Mouse (Mus musculus) adrenal gland, postnatal 10 days (tissue): ENCODE measurements around the gene Zbtb42. TPM values are rescaled to one million over a fixed set of nuclear protein-coding genes. Genes with fewer than 3 reads are reported as not detected.

Source experiments
- DNase-seq: peaks from one replicate; pipeline ENCODE4 v3.0.0; 2021; ENCODE audit warnings: mixed read lengths
- long read RNA-seq, 2 experiments: library from polyadenylated mRNA; stranded (forward); transcript quantifications; one replicate each; pipeline ENCODE4 v2.0.0; 2021
- total RNA-seq, 2 experiments: library from RNA; stranded (reverse); gene quantifications; 2 replicates each; pipeline ENCODE4 v1.2.3; 2021

Zbtb42 gene
- total RNA-seq, result 1 to 10 TPM; 3.9 to 5.5 TPM
- long read RNA-seq, experiment 1, partial matches to known transcripts, result 0 of 2 reads
- long read RNA-seq, experiment 1, other reads (novel, unspliced or antisense), result 2 of 2 reads
- long read RNA-seq, experiment 2, partial matches to known transcripts, result 0 of 5 reads
- long read RNA-seq, experiment 2, other reads (novel, unspliced or antisense), result 3 of 5 reads

- peak; percentile 78 for DNase-seq
Observed at GRCm38 (mm10) chr12:112678555-112679026, at the start of gene Zbtb42. Gene Zbtb42, plus strand, starts transcription at chr12:112678828.

- DNase-seq, result peak; percentile 79
Observed at GRCm38 (mm10) chr12:112628928-112629721, 49.5 kb upstream of the Zbtb42 start.

- no peak for DNase-seq
Observed at GRCm38 (mm10) chr12:112630029-112630428, 48.6 kb upstream of the Zbtb42 start.

DNA sequence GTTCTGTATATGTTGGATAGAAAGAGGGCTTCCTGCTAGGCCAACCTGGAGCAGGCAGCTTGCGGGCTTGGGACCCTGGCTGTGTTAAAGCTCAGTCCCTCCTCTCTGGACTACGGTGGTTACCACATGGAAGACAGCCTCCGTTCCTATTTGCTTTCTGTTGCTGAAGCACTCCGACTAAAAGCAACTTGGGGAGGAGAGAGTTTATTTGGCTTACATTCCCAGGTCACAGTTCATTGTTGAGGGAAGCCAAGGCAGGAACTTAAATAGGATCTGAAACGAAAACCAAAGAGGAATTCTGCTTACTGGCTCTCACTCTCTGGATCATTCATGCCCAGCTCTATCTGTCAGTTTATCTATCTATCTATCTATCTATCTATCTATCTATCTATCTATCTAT, 47.8 kb upstream of the Zbtb42 start:
- DNase-seq, result no peak

GRCm38 (mm10) chr12:112631472-112631871, 47.2 kb upstream of the Zbtb42 start:
- DNase-seq, result no peak

GRCm38 (mm10) chr12:112632084-112632777, 46.4 kb upstream of the Zbtb42 start:
- no peak for DNase-seq

GRCm38 (mm10) chr12:112632907-112633306, 45.7 kb upstream of the Zbtb42 start:
- DNase-seq, result no peak

GRCm38 (mm10) chr12:112633686-112634085, 44.9 kb upstream of the Zbtb42 start:
- no peak for DNase-seq

DNA sequence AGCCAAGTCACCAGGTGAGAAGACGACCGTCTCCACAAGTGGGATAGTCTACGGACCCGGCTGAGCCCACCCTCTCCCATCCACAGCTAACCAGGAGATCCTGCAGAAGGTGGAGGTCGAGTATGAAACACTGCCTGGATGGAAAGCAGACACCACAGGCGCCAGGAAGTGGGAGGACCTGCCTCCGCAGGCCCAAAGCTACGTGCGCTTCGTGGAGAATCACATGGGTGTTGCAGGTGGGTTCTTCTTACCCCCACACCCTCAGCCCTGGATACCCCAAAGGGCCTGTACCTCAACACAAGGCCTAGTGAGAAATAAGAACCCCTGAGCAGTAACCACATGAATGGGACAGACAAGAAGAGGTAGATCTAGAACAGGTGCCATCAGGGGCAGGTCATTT, 39.1 kb upstream of the Zbtb42 start:
- no peak for DNase-seq

DNA sequence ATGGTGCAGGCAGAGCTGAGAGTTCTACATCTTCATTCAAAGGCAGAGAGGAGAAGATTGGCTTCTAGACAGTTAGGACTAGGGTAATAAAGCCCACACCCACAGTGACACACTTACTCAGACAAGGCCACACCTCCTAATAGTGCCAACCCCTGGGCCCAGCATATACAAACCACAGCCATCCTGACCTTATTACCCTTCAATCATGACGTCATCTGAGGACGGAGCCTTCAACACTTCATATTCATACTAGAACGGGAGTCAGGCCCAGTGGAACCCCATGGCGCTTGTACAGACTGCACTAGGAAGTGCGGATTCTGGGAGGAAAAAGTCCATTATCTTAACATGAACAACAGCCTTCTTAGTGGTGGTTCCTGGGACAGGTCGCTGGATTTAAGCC, 35.5 kb upstream of the Zbtb42 start:
- DNase-seq, result no peak

DNA sequence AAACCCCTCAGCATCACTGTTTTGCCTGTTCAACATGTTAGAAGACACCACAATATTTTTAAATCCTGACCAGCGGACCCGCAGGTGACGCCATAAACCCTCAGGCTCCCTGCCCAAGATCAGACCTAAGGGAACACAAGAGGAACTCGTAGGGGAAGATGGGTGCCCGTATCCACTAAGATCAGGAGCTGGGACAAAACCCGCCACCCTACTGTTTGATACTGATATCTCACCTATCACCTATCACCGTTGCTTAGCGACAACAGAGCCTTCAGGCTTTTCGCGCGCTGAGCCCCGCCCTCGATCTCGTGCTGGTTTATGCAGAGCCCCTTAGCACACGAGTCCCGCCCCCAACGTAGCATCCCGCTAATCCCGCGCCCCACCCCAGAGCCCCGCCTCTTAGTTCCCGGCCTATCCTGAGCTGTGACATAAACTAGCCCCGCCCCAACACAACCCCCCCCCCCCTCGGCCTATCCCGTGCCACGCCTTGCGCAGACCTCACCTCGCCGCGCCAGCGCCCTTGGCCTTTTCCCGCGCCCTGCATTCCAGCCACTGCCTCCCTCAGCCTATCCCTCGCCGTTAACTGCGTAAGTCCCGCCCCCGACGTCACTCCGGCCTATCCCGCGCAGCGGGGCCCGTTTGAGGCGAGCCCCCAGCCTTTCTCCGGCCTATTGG, 34.3 kb upstream of the Zbtb42 start, which contains the start of gene Siva1:
Gene Siva1 (plus strand): TSS at position 500 of the 675 bp plus-strand sequence.
- DNase-seq, result peak; percentile 100

GRCm38 (mm10) chr12:112644855-112645506, 33.6 kb upstream of the Zbtb42 start:
- DNase-seq, result no peak

DNA sequence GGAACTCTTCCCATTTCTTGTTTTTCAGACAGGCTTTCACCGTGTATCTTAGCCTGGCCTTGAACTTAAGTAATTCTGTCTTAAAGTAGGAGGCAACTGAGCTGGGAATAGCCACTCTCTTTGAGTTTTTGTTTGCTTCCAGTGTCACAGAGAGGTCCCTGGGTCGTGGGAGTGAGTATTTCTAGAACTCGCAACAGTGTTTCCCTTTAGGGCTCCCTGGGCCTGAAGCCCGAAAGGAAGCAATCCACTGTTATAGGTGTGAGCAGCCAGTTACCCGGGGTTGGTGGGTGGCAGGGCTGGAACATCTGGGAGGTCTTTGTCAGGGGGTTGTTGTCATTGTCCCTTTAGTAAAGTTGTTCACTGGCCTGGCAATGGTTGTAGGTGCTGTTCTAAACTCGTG, 32.5 kb upstream of the Zbtb42 start:
- DNase-seq, result no peak

DNA sequence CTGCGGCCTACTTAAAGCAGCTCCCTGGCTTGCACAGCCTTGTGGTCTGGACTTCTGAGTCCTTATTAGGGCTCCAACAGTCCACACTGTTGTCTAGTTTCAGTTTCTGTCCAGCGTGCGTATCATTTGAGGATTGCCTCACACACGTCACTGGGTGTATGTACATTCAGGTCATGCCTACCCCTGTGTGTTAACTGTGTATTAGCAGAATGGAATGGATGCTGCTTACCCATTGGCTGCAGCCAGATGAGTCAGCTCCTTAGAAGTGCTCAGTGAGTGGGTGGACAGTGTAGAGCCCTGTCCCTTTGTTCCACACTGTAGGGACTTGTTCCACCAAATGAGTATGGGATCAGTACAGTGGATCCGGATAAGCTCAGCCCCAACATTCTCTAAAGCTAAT, 30.5 kb upstream of the Zbtb42 start:
- no peak for DNase-seq

- no peak for DNase-seq
Observed at GRCm38 (mm10) chr12:112651778-112652439, 26.7 kb upstream of the Zbtb42 start.

- DNase-seq, result peak; percentile 92
Observed at GRCm38 (mm10) chr12:112653157-112653824, 25.3 kb upstream of the Zbtb42 start.

DNA sequence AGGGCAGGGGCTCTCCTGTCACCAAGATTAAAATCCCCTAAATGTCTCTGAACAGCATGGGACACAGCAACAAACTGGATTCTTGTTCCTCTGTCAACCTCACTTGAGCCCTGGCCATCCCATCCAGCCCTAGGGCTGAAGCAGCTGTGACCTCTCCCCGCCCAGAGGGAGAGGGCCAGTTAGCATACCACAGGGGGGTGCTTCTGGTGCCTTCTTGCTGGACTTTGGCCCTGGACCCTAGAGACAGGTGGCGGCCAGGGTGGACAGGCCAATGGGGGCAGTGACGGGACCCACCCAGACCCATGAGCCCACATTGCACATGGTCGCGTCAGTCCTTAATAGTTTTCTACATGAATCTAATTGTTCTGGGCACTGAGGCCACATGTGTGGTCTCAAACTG, 24.6 kb upstream of the Zbtb42 start:
- no peak for DNase-seq

DNA sequence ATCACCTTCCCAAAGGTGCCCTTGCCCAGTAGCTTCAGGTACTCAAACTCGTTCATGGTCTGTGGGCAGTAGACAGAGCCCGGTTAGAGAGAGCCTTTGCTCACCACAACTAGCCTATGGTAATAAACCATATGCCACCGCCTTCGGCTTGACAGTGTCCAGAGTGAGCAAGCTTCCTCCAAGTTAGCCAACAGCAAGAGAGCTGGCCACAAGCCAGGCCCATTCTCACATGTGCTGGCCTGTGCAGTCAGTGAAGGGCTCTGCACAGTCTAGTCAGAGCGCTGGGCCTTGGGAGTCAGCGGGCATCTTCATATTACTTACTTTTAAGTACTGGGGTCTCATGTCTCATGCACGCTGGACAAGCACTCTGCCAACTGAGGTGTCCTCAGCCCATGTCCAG, 20.0 kb upstream of the Zbtb42 start:
- DNase-seq, result peak; percentile 73

GRCm38 (mm10) chr12:112659109-112659508, 19.5 kb upstream of the Zbtb42 start:
- peak; percentile 86 for DNase-seq

DNA sequence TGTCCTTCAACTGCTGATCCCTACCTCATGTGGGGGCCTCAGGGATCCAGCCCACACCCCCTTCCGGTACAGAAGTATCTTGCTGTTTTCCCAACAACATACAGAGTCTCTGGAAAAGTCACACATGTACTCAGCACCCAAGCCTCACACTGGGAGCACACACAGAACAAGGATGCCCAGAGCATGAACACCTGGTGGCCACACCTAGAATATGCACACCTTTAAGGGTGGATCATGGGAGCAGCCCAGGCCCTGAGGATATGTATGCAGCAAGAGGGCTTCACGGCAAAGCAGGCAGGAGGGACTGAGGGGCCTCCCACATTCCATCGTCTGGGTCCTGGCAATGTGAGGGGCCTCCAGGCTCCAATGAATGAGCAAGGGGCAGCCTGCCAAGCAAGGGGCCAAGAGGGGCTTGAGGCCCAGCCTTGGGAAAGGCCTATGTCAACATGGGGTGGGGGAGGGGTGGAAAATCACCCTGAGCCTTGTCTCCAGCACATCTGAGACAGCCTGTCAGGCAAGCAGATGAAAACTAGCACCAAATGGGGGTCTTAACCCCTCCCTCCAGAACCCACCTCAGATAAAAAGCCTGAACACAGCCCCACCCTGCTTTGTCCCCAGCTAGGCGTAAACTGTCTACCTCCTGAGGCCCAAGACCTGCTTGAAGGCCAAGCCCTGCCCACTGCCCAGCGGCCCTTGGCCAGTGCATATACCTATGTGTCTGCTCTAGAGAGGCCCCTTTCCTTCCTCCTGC, 17.9 kb upstream of the Zbtb42 start:
- DNase-seq, result no peak
